Mouse (Mus musculus) cerebellum, adult 9-10 months (tissue): ENCODE data around the gene Sh3gl2.

Experiments used
- DNase-seq: peaks from one replicate; pipeline ENCODE4 v3.0.0; 2022

Sh3gl2 gene

DNA sequence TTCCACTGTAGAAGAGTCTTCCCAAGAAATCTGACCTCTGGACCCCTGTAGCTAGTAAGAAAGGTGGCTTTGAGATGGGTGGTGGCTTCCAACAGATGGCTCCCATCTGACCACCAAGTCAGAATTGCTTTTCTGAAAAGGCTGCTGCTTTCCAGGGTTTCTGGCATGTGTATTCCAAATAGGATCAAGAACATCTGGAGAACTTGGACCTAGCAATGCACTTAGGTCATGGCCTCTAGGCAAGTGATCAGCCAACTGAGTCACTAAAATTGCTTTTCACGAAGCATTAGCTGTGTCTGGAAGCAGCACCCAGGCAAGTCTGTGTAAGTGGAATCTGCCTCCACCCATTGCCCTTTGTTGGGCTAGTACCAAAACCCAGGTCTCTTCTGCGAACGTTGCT lies 414.3 kb downstream of the Sh3gl2 start:
- no peak for DNase-seq

DNA sequence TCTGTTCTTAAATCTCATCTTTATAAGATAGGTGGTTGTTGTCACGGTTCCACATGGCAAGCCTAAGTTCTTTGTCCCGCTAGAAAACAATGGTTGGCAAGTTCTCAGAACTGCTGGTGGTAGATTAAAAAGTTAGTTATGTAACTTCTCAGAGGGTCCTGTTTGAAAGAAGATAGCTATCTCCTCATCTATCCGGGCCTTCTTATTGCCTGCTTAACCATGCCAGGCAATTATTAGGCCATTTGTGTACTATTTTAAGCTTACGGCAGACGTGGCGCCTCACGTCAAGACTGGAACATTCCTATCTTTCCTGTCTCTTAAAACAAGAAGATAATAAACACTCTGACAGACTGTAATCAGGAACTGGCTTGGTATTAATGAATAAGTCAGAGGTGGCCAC lies 424.5 kb downstream of the Sh3gl2 start:
- no peak for DNase-seq

DNA sequence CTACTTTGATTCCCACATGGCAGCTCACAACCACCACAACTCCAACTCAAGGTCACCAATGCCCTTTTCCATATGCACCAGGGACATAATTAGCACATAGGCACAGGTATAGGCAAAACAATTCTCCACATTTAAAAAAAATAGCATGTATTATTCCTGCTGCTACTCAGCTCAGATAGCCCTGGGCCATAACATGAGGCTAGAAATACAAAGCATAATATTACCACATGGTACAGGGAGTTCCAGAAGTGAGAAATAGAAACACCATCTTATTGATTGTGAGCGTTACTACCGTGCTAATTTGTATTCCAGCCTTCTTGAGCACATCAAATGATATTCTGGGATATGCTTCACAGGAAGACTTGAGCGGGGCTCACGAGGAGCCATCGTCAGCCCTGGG lies 464.3 kb downstream of the Sh3gl2 start:
- DNase-seq: no peak

DNA sequence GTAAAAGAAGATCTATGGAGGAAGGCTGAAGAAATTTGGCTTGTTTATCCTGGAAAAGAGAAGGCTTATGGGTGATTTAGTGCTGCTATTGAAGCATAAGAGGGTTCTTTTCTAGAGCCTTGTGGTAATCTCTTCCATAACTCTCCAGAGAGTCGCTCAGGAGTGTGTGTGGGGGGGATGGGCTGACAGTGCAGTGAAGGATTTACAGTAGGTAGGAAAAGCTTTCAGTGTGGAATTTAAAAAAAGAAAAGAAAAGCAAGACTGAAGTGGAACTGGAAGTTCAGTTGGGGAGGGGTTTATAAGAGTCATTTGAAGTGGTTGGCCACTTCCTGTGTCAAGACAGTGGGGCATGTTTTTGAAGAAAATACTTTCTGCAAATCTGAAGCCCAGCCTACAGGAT lies 464.8 kb downstream of the Sh3gl2 start:
- DNase-seq: no peak

DNA sequence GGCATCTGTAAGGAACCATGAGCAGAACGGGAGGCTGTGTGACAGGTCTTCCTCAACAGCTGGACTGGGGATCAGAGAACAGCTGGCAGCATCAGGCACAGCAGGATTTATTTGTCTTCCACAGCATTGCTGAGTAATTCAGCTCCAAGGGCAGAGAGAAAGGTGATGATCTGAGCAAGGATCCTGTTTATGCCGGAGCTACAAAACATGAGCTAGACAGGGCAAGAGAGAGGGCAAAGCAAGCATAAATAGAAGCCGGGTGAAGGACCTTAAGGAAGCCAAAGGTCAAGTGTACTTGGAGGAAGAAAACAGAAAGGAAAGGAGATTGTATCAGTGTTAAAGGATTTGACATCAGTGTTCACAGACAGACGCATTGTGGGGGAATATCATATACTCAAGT lies 467.4 kb downstream of the Sh3gl2 start:
- DNase-seq: no peak

DNA sequence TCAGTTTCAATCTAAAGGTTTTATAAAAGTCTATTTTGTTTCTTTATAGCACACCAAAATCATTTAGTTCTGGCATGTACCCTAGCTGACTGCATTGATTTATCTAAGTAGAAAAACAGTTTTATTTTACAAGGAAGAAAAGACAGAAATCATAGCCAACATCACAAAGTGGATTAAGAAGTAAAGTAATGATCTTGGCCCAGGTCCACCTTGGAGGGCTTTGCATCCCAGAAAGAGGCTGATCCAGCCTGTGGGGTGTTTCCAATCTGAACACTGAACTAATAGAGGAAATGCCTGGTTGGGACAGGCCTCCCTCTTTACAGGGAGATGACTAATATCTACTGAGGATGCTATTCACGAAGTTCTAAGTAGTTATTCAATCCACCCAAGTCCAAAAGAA lies 472.7 kb downstream of the Sh3gl2 start:
- no peak for DNase-seq

DNA sequence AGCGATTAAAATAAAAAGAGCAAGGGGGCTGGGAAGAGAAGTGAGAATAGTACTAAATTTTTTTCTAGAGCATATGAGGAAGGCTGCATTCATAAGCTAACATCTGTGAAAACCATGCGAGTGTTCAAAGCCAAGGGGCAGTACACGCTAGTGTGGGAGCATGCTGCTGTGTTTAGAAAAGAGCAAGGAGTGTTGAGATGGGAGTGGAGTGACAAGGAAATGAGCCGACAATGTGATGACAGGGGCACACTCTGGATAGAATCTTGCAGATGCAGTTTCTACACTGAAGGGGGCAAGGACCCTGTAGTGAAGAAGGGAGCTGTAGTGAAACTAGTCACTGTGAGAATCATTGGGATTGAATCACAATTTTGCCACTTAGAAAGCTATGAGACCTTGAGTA lies 481.2 kb downstream of the Sh3gl2 start:
- no peak for DNase-seq
